Mouse (Mus musculus) urinary bladder, postnatal 25 days (tissue): ENCODE measurements around the gene Megf11.

Experiments used
- DNase-seq: peaks from one replicate; pipeline ENCODE4 v3.0.0; 2022; ENCODE audit warnings: low spot score

The Megf11 gene

DNA sequence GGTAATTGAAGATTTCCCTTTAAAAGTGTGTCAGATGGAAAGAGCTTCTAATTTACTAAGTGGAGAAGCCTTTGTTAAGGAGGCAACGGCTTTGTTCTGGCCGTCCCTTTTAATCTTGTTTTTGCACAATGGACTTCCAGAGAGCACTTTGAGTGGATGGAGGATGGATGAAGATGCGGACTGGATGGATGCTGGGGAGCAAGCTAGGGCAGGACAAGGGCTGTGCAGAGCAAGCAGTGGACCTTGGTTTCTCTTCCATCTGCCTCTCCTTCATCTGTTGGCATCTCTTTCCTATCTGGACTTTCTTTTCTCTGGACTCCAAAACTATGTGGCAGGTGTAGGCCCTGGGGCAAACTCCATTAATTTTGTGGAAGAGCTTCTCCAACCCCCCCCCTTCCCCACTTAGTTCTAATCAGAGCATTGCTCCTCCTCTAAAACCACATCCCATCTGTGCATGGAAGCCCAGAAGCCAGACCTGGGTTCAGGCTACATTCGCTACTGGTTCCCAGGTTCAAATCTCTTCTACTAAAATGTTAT, 135.4 kb downstream of the Megf11 start:
- no peak for DNase-seq

GRCm38 (mm10) chr9:64523264-64524045, 138.0 kb downstream of the Megf11 start:
- DNase-seq = no peak

- no peak for DNase-seq
These were observed 142.6 kb downstream of the Megf11 start for GRCm38 (mm10) chr9:64528061-64528460.

DNA sequence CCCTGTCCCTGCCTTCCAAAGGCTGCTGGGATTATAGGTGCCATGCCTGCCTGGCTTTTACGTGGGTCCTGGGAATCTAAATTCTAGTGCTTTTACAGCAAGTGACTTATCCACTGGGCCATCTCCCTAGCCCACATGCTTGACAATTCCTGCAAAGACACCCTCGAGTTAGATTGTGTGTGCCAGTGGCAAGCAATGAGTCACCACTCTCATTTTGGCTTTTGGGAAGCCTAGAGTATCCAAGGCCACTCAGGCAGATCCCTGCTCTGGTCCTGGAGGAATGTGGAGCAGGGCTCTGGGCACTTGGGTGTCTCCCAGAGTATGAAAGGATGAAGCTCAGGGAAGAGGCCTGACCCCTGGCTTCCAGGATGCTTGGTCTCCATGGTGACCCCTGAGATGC, 143.2 kb downstream of the Megf11 start:
- DNase-seq = no peak

- DNase-seq = no peak
These were observed 146.5 kb downstream of the Megf11 start for GRCm38 (mm10) chr9:64531935-64532334.

DNA sequence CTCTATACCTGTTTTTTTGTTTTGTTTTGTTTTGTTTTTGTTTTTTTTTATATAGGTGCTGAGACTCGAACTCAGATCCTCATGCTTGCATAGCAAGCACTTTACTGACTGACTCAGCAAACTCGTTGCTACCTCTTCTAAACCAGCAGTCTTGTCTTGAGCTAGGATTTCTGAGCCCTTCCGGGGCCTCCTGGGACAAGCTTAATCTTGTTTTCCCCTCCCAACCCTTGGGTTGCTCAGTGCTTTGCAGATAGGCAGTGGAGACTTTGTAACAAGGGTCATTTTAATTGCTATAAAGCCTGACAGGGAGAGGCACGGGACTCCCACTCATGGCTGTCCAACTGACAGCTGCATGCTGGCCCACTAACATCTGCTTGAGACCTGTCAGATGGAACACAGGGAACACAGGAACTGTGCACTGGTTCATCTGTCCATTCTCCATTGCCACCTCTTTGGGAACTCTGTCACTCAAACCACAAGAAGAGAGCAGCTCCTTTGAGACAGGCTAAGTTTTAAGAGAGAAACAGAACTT, 147.4 kb downstream of the Megf11 start:
- DNase-seq = no peak

DNA sequence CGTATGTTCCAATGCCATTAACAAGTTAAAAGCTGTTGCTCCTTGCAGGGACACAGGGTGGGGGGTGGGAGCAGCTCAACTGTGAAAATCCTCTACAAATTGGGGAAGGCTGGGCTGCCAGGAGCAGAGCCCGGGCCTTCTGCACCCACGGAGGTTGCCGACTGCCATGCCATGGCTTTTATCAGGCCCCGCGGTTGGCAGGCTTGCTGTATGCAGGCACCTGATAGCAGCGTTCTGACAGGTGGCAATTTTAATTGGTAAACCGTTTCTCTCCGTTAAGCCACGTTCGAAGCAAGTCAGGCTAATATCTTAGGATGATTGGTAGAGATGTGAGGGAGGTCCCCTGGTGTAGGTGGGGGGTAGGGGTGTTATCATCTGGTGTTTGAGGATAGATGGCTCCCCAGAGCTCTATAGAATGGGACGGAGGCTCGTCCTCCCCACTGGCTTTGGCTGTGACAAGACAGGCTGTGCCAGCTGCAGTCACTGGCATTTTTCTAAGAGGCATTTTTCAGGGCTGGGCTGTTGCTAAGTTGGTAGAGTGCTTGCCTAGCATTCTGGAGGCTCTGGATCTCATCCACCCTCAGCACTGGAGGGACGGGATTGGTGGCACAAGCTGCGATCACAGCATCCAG, 148.2 kb downstream of the Megf11 start:
- no peak for DNase-seq

DNA sequence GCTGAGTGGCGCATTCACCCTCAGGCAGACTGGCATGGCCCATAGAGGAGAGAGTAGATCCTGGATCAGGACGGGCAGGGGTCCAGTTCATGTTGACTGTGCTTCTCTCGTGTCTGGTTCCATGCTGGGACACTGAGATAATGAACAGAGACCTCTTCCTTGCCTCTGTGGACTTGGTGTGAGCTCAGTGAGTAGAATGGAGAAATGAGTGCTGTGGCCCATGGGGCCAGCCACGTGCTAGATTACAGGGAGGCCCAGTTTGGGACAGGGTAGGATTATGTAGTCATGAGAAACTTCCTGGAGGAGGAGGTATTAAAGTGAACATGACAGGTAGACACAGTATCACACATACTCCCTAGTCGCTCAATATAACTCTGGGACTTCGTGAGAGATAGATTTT, 148.9 kb downstream of the Megf11 start:
- no peak for DNase-seq

DNA sequence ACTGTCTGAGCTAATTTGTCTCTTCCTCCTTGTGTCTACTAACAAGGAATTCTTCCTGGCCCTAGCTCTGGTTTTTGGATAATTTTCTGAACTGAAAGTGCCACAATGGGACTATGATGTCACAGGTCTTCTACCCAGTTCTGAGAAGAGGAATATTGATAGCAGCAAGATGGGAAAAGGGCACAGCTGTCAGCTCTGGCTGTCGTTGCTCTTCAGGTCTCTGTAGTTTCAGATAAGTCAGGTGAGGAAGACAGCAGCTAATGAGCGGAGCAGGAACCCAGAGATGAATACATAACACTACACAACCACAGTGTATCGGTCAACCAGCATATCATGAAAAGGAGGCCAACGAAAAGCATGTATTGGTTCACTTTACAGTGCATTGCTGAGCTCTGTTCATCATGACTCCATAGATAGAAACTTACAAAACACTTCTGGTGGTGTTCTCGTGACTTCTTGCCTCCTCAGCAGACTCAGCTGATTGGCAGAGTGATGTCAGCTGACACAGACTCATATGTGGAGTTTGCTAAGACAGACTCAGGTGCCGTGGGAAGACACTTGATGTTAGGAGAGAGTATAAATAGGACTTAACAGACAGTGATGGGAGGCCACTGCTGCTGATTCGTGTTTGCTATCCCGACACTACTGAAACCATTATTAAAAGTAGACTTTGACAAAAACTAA, 149.6 kb downstream of the Megf11 start:
- DNase-seq = no peak

- no peak for DNase-seq
These were observed 152.4 kb downstream of the Megf11 start for GRCm38 (mm10) chr9:64537821-64538220.

DNA sequence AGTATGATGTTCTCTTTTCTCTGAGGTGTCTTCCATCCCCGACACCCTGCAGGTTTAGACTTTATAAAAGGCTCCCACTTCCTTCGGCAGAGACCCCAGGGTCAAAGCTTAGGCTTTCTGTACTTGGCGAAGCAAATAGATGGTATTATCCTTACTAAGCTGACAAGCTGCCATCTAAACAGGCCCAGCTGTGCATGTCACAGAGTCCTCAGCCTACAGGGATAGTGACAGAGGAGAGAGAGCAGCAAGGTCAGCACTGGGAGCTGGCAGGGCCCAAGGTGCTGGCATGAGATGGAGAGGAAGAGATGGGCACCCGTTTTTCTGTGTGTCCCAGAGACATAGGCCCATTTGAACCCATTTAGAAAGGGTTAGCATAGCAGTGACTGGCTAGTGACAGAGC, 156.8 kb downstream of the Megf11 start:
- no peak for DNase-seq

DNA sequence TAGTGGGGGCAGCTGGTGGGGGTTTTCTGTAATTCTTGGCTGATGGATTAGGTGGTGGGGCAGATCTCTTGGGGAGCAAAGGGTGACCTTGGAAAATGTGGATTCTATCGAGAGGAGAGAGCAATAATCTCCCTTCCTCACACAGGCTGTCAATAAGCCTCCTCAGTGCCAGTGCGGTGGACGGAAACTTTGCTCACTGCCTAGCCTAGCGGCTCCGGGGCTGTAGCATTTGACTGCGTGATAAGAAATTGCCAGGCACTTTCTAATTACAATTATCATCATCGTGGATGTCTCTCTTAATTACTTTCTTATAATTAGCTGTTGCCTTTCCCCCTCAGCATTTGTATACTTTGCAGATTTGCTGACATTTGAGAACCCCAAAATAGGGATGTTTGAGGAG, 157.7 kb downstream of the Megf11 start:
- DNase-seq = no peak

DNA sequence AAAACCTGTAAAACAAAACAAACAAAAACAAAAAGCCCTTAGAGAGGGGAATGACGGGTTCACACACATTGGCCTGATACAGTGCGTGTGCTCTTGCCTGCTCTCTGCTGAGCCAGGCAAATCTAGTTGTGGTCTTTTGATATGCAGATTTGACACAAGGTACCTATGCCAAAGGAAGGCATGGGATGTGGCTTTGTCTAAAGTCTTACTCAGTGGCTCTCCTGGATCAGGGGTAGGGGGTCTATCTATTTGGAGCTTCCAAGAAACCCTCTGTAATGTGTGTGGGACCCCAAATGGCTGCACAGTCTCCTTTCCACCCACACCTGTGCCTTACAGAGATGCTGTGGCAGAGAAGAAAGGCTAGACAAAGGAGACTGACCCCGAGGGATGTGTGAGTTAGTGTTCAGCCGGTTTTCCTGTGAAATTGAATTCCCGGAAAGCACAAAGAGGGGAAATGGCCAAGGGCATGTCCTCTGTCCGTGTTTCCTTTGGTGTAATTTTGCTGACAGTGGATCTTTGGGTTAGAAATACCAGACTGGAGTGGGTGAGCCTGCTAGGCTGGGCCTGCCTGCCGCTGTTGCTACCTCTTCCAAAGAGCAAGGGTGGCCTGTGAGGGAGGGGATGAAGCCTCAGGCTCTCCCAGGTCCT, 161.0 kb downstream of the Megf11 start:
- DNase-seq = no peak

GRCm38 (mm10) chr9:64548332-64548731, 162.9 kb downstream of the Megf11 start:
- no peak for DNase-seq

- DNase-seq = no peak
These were observed 165.9 kb downstream of the Megf11 start for GRCm38 (mm10) chr9:64551307-64551706.

DNA sequence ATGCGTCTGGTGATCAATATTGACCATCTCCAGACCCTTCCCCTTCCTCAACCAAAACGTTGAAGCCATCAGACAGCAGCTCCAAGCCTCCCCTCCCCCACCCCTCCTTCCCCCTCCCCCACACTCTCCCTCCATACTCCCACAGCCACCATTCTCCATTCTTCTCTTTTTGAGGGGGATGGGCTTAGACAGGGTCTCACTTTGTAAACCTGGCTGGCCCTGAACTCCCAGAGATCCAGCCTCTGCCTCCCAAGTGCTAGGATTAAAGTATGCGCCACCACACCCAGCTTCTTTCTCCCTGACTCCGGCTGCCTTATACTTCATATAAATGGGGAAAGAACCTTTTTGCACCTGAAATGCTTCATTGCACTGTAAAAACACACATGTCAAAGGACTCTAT, 166.6 kb downstream of the Megf11 start:
- DNase-seq = no peak

DNA sequence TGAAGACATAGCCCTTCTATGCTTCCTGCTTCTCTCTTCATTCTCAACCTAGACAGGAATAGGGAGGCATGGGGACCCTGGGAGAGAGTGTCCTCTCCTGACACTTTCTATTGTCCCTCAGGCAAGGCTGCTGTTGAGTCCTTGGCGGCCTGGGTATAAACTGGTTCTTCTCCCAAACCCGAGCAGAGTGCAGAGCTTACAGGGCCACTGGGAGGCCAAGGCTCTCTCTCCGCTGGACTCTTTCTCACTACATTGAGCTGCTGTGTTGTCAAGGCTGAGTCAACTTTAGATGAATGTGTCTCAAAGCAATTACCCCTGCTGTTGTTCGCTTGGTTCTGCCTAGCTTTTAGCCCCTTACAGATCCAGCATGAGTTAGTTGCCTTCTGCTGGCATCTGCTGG, 168.0 kb downstream of the Megf11 start:
- DNase-seq = no peak

DNA sequence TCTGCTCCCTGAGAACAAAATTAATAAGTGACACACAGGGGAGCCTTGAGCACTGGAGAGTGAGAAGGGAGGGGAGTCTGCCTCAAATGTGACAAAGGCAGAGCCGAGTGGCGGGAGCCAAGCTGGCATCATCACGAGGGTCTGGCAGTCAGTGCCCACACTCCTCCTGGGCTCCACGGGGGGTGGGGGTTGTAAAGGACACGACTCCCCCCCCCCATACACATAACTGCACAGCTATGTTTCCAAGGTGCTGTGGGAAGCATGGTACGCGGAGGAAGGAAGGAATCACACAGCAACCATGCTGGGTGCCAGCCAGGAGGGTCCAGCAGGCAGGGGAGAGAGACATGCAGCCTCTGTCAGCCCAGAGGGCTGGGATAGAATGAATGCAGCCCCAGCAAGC, 170.2 kb downstream of the Megf11 start:
- no peak for DNase-seq

- DNase-seq = no peak
These were observed 171.8 kb downstream of the Megf11 start for GRCm38 (mm10) chr9:64557110-64557745.

DNA sequence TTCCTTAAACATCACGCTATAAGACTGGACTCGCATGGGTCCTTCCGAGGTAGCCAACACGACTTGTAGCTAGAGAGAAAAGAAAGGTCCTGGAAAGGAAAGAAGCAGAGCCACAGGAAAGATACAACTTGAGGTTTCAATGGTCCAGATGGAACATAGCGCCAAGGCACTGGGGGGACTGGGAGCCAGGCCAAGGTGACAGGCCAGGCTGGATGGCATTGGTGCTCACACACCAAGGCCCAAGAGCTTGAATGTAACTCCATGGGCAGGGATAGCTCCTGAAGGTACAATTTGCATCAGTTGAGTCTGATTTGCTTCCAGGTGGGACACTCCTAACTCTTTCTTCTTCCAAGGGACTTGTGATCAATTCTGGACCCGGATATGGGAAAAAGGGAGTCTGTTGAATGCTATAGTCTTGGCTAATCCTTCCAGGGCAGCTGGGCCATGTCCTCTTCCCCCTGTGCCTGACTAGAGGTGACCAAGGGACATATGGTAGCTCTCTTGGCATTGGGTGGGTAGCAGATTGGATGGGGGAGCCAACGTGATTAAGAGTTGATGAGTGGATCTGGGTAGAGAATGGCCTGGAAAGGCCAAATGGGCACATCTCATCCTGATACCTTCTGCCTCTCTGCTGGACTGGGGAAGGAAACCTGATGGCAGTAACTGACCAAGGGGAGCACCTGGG, 172.6 kb downstream of the Megf11 start:
- no peak for DNase-seq

DNA sequence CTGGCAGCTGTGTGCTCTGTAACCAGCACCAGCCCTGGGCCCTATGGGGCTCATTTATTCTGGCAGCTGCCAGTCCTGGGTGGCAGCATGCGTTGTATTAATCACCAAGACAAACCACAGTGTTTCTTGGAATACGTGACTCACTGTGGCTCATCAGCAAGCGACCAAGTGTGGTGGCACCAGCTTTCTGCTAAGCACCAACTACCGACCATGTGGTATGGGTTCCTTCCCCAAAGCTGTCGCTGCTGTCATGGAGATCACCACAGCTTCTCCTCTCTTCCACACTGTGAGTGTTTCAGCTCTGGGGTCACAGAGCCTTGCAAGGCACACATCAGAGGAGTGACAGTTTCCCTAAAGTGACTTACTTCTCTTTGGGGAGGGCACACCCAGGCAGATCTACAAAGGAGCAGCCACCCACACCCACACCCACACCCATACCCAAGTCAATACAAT, 178.9 kb downstream of the Megf11 start:
- DNase-seq = no peak
